Mouse (Mus musculus) limb, embryonic 15.5 days (tissue): ENCODE measurements around the gene Tspo. TPM values are rescaled to one million over a fixed set of nuclear protein-coding genes. Genes with fewer than 3 reads are reported as not detected.

ENCODE experiments used
- ATAC-seq: fragments of 200-750 bp; cut with Nextera tagmentation; 2 replicates; pipeline ENCODE4 v1.8.0; 2017; ENCODE audit warnings: low read depth, moderate TSS enrichment; ENCODE audit not compliant: insufficient number of reproducible peaks, low FRiP score, low TSS enrichment
- H3K27ac ChIP-seq: fragments of 300-500 bp; sonication (generic); 2 replicates; pipeline ENCODE4 v1.5.1; 2015; ENCODE audit warnings: moderate library complexity, mild to moderate bottlenecking, inconsistent platforms
- H3K27me3 ChIP-seq: fragments of 300-500 bp; sonication (generic); 2 replicates; pipeline ENCODE4 v1.6.1; 2015; ENCODE audit warnings: inconsistent platforms
- H3K36me3 ChIP-seq: fragments of 300-500 bp; sonication (generic); 2 replicates; pipeline ENCODE4 v1.6.1; 2015; ENCODE audit warnings: inconsistent platforms
- H3K4me1 ChIP-seq: fragments of 300-500 bp; sonication (generic); 2 replicates; pipeline ENCODE4 v1.6.1; 2015; ENCODE audit warnings: inconsistent platforms
- H3K4me2 ChIP-seq: fragments of 300-500 bp; sonication (generic); 2 replicates; pipeline ENCODE4 v1.6.1; 2015; ENCODE audit warnings: mild to moderate bottlenecking, inconsistent platforms
- H3K4me3 ChIP-seq: fragments of 300-500 bp; sonication (generic); 2 replicates; pipeline ENCODE4 v1.5.1; 2015; ENCODE audit warnings: mild to moderate bottlenecking, inconsistent platforms
- H3K9ac ChIP-seq: fragments of 300-500 bp; sonication (generic); 2 replicates; pipeline ENCODE4 v1.6.1; 2015; ENCODE audit warnings: inconsistent platforms
- H3K9me3 ChIP-seq: fragments of 300-500 bp; sonication (generic); 2 replicates; pipeline ENCODE4 v1.6.1; 2016; ENCODE audit warnings: inconsistent platforms
- WGBS: fragments of 180-500 bp; shearing (Covaris S2); methylation state at CpG from one replicate; pipeline ENCODE4 v1.1.7; 2015; 5-methylcytosine and 5-hydroxymethylcytosine counted together
- polyA plus RNA-seq: library from polyadenylated mRNA; unstranded; fragments of >200 nt; fragmentation: Nextera tagmentation; extraction: Ambion mirVana; gene quantifications from 2 replicates; pipeline ENCODE4 v1.2.1, GENCODE M21; 2015

Gene Tspo
- polyA plus RNA-seq, 1 experiment from 2014 or later: 56.4 TPM

GRCm38 (mm10) chr15:83592260-83593188 lies 29.1 kb downstream of the Tspo start:
- Histone ChIP-seq H3K36me3 (peaks cover 18% of the 10 kb centered on the region), H3K27me3 (no peaks in the 10 kb centered on the region), H3K9ac (no peak overlapping the region), H3K9me3 (no peaks in the 10 kb centered on the region), H3K27ac (no peak overlapping the region), H3K4me3 (no peak overlapping the region), H3K4me2 (0 out of 2 replicates have a peak overlapping the region, but pooled peaks have one; percentile 80), H3K4me1 (peaks cover 24% of the 10 kb centered on the region)
- ATAC-seq: no peak
- 71% methylated on average over 8 of the region's 8 CpGs for WGBS

- H3K4me3 ChIP-seq: peak overlapping the region; percentile 85; the same call in 1 of the 2 replicates
- H3K27me3 ChIP-seq: no peaks in the 10 kb centered on the region
- no peaks in the 10 kb centered on the region for H3K9me3 ChIP-seq
- ATAC-seq: no peak
- H3K9ac ChIP-seq: no peak overlapping the region
- H3K4me2 ChIP-seq: peak overlapping the region; percentile 80; the same call in 1 of the 2 replicates
- H3K36me3 ChIP-seq: peaks cover 15% of the 10 kb centered on the region
- H3K27ac ChIP-seq: no peak overlapping the region
- peaks cover 24% of the 10 kb centered on the region for H3K4me1 ChIP-seq
These were observed 29.8 kb downstream of the Tspo start for GRCm38 (mm10) chr15:83593189-83593585.

GRCm38 (mm10) chr15:83593702-83594512 lies 30.5 kb downstream of the Tspo start:
- Histone ChIP-seq H3K27ac (0 out of 2 replicates have a peak overlapping the region, but pooled peaks have one; percentile 27), H3K4me2 (peak overlapping the region; percentile 80), H3K4me1 (peaks cover 24% of the 10 kb centered on the region), H3K27me3 (no peaks in the 10 kb centered on the region), H3K4me3 (peak overlapping the region; percentile 85), H3K36me3 (peaks cover 8% of the 10 kb centered on the region), H3K9ac (peak overlapping the region; percentile 79), H3K9me3 (no peaks in the 10 kb centered on the region)
- no peak for ATAC-seq
- 9% methylated on average over 19 of the region's 19 CpGs for WGBS

- Histone ChIP-seq H3K4me3 (peak within 1 kb of the TSS; percentile 85), H3K9ac (peak within 1 kb of the TSS; percentile 79), H3K27me3 (no peaks in the 10 kb centered on the region), H3K27ac (peak within 1 kb of the TSS; percentile 78), H3K9me3 (no peaks in the 10 kb centered on the region), H3K4me2 (peak within 1 kb of the TSS; percentile 80), H3K4me1 (peaks cover 24% of the 10 kb centered on the region), H3K36me3 (0 out of 2 replicates have a peak, but pooled peaks cover 4% of the 10 kb centered on the region)
- peak; percentile 89 for ATAC-seq
- under 1% methylated on average over 68 of the region's 68 CpGs for WGBS
These were observed 31.3 kb downstream of the Tspo start, which contains the start of gene Ttll12 for GRCm38 (mm10) chr15:83594513-83595363. TSS of gene Ttll12 (minus strand) at chr15:83595157.

GRCm38 (mm10) chr15:83595364-83595711 lies 31.9 kb downstream of the Tspo start:
- H3K27me3 ChIP-seq: no peaks in the 10 kb centered on the region
- peak overlapping the region; percentile 79 for H3K9ac ChIP-seq
- H3K4me1 ChIP-seq: peaks cover 24% of the 10 kb centered on the region
- ATAC-seq: no peak
- 30% methylated on average over 7 of the region's 7 CpGs for WGBS
- H3K36me3 ChIP-seq: 0 out of 2 replicates have a peak, but pooled peaks cover 4% of the 10 kb centered on the region
- H3K9me3 ChIP-seq: no peaks in the 10 kb centered on the region
- H3K27ac ChIP-seq: no peak overlapping the region
- peak overlapping the region; percentile 80 for H3K4me2 ChIP-seq
- peak overlapping the region; percentile 85 for H3K4me3 ChIP-seq

GRCm38 (mm10) chr15:83596833-83597232 lies 33.4 kb downstream of the Tspo start:
- H3K36me3 ChIP-seq: no peaks in the 10 kb centered on the region
- WGBS: 89% methylated on average over 4 of the region's 4 CpGs
- ATAC-seq: no peak
- H3K4me2 ChIP-seq: no peak overlapping the region
- H3K4me1 ChIP-seq: peaks cover 24% of the 10 kb centered on the region
- H3K27ac ChIP-seq: no peak overlapping the region
- H3K9me3 ChIP-seq: no peaks in the 10 kb centered on the region
- no peak overlapping the region for H3K4me3 ChIP-seq
- no peak overlapping the region for H3K9ac ChIP-seq
- H3K27me3 ChIP-seq: no peaks in the 10 kb centered on the region

- Histone ChIP-seq H3K9ac (no peak overlapping the region), H3K27ac (no peak overlapping the region), H3K36me3 (no peaks in the 10 kb centered on the region), H3K4me1 (no peaks in the 10 kb centered on the region), H3K4me3 (no peak overlapping the region), H3K27me3 (no peaks in the 10 kb centered on the region), H3K4me2 (no peak overlapping the region), H3K9me3 (no peaks in the 10 kb centered on the region)
- no peak for ATAC-seq
- WGBS: 66% methylated on average over 4 of the region's 4 CpGs
These were observed 37.8 kb downstream of the Tspo start for GRCm38 (mm10) chr15:83601185-83601584.

GRCm38 (mm10) chr15:83602372-83603045 lies 39.1 kb downstream of the Tspo start:
- H3K4me3 ChIP-seq: no peak overlapping the region
- ATAC-seq: no peak
- H3K4me2 ChIP-seq: no peak overlapping the region
- no peak overlapping the region for H3K9ac ChIP-seq
- 66% methylated on average over 13 of the region's 13 CpGs for WGBS
- no peaks in the 10 kb centered on the region for H3K9me3 ChIP-seq
- 0 out of 2 replicates have a peak overlapping the region, but pooled peaks have one; percentile 17 for H3K27ac ChIP-seq
- no peaks in the 10 kb centered on the region for H3K27me3 ChIP-seq
- no peaks in the 10 kb centered on the region for H3K4me1 ChIP-seq
- H3K36me3 ChIP-seq: no peaks in the 10 kb centered on the region

- no peak overlapping the region for H3K4me2 ChIP-seq
- H3K27ac ChIP-seq: 0 out of 2 replicates have a peak overlapping the region, but pooled peaks have one; percentile 17
- H3K36me3 ChIP-seq: no peaks in the 10 kb centered on the region
- no peak for ATAC-seq
- no peaks in the 10 kb centered on the region for H3K9me3 ChIP-seq
- H3K4me1 ChIP-seq: no peaks in the 10 kb centered on the region
- no peaks in the 10 kb centered on the region for H3K27me3 ChIP-seq
- H3K9ac ChIP-seq: no peak overlapping the region
- H3K4me3 ChIP-seq: no peak overlapping the region
- WGBS: 81% methylated on average over 1 of the region's 1 CpGs
These were observed 39.6 kb downstream of the Tspo start for GRCm38 (mm10) chr15:83603046-83603396.

GRCm38 (mm10) chr15:83603426-83603825 lies 40.0 kb downstream of the Tspo start:
- H3K27ac ChIP-seq: no peak overlapping the region
- no peak overlapping the region for H3K9ac ChIP-seq
- H3K27me3 ChIP-seq: no peaks in the 10 kb centered on the region
- H3K4me1 ChIP-seq: no peaks in the 10 kb centered on the region
- no peaks in the 10 kb centered on the region for H3K9me3 ChIP-seq
- H3K4me3 ChIP-seq: no peak overlapping the region
- ATAC-seq: no peak
- no peak overlapping the region for H3K4me2 ChIP-seq
- H3K36me3 ChIP-seq: no peaks in the 10 kb centered on the region
- 92% methylated on average over 7 of the region's 7 CpGs for WGBS

- H3K27me3 ChIP-seq: no peaks in the 10 kb centered on the region
- no peak for ATAC-seq
- 86% methylated on average over 11 of the region's 11 CpGs for WGBS
- H3K9ac ChIP-seq: no peak overlapping the region
- no peaks in the 10 kb centered on the region for H3K9me3 ChIP-seq
- H3K4me2 ChIP-seq: no peak overlapping the region
- H3K27ac ChIP-seq: no peak overlapping the region
- no peak overlapping the region for H3K4me3 ChIP-seq
- no peaks in the 10 kb centered on the region for H3K4me1 ChIP-seq
- H3K36me3 ChIP-seq: no peaks in the 10 kb centered on the region
These were observed 42.8 kb downstream of the Tspo start for GRCm38 (mm10) chr15:83606216-83606615.
